Mouse (Mus musculus) cerebellum, postnatal 4 days (tissue): Measurements from ENCODE around the gene Pts.

Source experiments
- DNase-seq, 2 experiments: peaks; one replicate each; pipeline ENCODE4 v3.0.0; 2022; ENCODE audit warnings: low spot score in 2 of 2, mixed read lengths in 1 of 2

The Pts gene

GRCm38 (mm10) chr9:50491531-50492045, 36.9 kb downstream of the Pts start:
- no peak for DNase-seq

- no peak for DNase-seq
Observed at GRCm38 (mm10) chr9:50490836-50491235, 37.7 kb downstream of the Pts start.

- no peak for DNase-seq
Observed at GRCm38 (mm10) chr9:50485521-50485920, 43.0 kb downstream of the Pts start.

GRCm38 (mm10) chr9:50482743-50483142, 45.8 kb downstream of the Pts start:
- no peak for DNase-seq

GRCm38 (mm10) chr9:50479476-50479875, 49.0 kb downstream of the Pts start:
- no peak for DNase-seq

- no peak for DNase-seq
Observed at GRCm38 (mm10) chr9:50478826-50479225, 49.7 kb downstream of the Pts start.

GRCm38 (mm10) chr9:50477270-50477669, 51.3 kb downstream of the Pts start:
- DNase-seq = no peak

- no peak for DNase-seq
Observed at GRCm38 (mm10) chr9:50476651-50477050, 51.9 kb downstream of the Pts start.

GRCm38 (mm10) chr9:50475745-50476144, 52.8 kb downstream of the Pts start:
- no peak for DNase-seq

- DNase-seq = no peak
Observed at GRCm38 (mm10) chr9:50475318-50475717, 53.2 kb downstream of the Pts start.
